ENCODE assay signal across 8 mouse cellular contexts in the genomic region with DNA sequence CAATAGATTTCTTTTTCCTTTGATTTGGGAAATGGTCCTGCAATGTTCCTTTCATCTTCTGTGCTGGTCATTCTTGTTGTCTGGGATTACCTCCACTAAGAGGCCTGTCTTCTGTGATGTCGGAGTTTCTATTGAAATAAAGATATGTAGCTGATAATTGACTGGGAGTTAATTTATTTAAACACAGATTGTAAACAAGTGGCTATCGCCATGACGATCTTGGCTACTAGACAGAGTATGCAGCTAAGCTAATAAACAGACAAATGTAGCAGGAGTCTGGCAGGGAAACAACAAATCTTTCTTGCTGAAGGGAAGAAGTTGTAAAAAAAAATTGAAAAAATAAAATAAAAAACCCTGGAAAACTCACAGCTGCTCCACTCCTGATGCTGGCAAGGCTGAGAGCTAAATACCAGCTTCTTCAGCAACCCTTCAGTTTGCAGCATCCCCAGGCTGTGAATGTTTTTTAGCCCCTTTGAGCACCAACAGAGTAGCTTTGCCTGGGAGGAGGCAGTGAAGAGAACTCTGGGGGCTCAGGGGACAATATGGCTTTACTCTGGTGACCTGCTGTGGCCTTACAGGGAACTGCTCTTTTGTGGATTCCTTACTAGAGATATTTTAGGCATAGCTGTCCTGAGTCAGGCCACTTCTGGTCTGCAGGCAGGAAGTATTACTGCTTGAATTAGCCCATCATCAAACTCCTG.
A peak's percentile ranks its signal among the peaks of the same experiment; 100 is the strongest.
DNase-seq lines count a peak whose midpoint lies in the region; ATAC-seq and TF ChIP-seq lines count a peak whose summit lies in the region.

No protein-coding gene starts in this region.

- peak; percentile 89 for DNase-seq in heart, adult 11 months
- peak; percentile 50 for DNase-seq in CH12.LX (ENCODE audit: extremely low read depth)
- peak; percentile 48 for DNase-seq in embryonic facial prominence, embryonic 11.5 days (ENCODE audit: low spot score)
- peak; percentile 30 for DNase-seq in hindlimb bud, embryonic 11.5 days (ENCODE audit: extremely low spot score, low read depth, low spot score)
- DNase-seq in lung, postnatal 10 days: peak; percentile 18

- peak in 1 of 2 experiments; percentile 65; a peak in 2 of 4 replicates for TF ChIP-seq CTCF in CH12.LX (conservative IDR thresholded peaks at IDR 0.05 in 1 of 2, IDR thresholded peaks at IDR 0.05 in 1 of 2; ENCODE audit: low read depth in 2 of 2, low read length in 2 of 2)

- H3K79me2 ChIP-seq in CH12.LX (replicated peaks; ENCODE audit: control insufficient read depth, extremely low read depth, insufficient read depth, poor library complexity, severe bottlenecking): no peaks in the 10 kb centered on the region

- no peaks in the 10 kb centered on the region for H3K9me3 ChIP-seq in heart, embryonic 12.5 days (replicated peaks)
- no peaks in the 10 kb centered on the region for H3K9me3 ChIP-seq in CH12.LX (replicated peaks; ENCODE audit: low read length)
- no peaks in the 10 kb centered on the region for H3K9me3 ChIP-seq in embryonic facial prominence, embryonic 11.5 days (replicated peaks; ENCODE audit: control insufficient read depth, low read length)

- dilution Hi-C loops in CH12.LX (cut with MboI; ENCODE audit: extremely low pct_ligation_motif_present, extremely low pct_unique_long_range_greater_than_20kb, low sequenced_read_pairs): no loop called here

- no peak overlapping the region for H3K9ac ChIP-seq in heart, embryonic 12.5 days
- H3K9ac ChIP-seq in CH12.LX (ENCODE audit: insufficient read depth, low read depth): no peak overlapping the region
- no peak overlapping the region for H3K9ac ChIP-seq in embryonic facial prominence, embryonic 11.5 days (replicated peaks; ENCODE audit: low read length)

- no peak for TF ChIP-seq POLR2A in CH12.LX (IDR thresholded peaks at IDR 0.05; ENCODE audit: low read depth, low read length)

- no peak for TF ChIP-seq EP300 in CH12.LX (IDR thresholded peaks at IDR 0.05; ENCODE audit: low read length)

- H3K36me3 ChIP-seq in heart, embryonic 12.5 days: no peaks in the 10 kb centered on the region
- H3K36me3 ChIP-seq in CH12.LX (replicated peaks in 1 of 2; ENCODE audit: control insufficient read depth in 1 of 2, insufficient read depth in 1 of 2, low read length in 1 of 2): no peaks in the 10 kb centered on the region
- H3K36me3 ChIP-seq in embryonic facial prominence, embryonic 11.5 days (replicated peaks; ENCODE audit: control insufficient read depth, insufficient read depth, low read depth, low read length): no peaks in the 10 kb centered on the region

- in situ Hi-C loops in CH12.LX (cut with MboI; ENCODE audit: low pct_ligation_motif_present, low pct_unique_long_range_greater_than_20kb, low sequenced_read_pairs): loop anchor here (10.0 to 25.0 kb wide), 2 partner anchors 317 to 750 kb away; no protein-coding TSS in a partner anchor

- H3K27me3 ChIP-seq in heart, embryonic 12.5 days (replicated peaks): no peaks in the 10 kb centered on the region
- H3K27me3 ChIP-seq in CH12.LX (replicated peaks): no peaks in the 10 kb centered on the region
- H3K27me3 ChIP-seq in embryonic facial prominence, embryonic 11.5 days (ENCODE audit: control insufficient read depth, insufficient read depth, low read length): no peaks in the 10 kb centered on the region

- no peak for ATAC-seq in heart, embryonic 12.5 days (ENCODE audit: insufficient number of reproducible peaks, low FRiP score)
- no peak for ATAC-seq in embryonic facial prominence, embryonic 11.5 days (replicated peaks; ENCODE audit: insufficient number of reproducible peaks, low FRiP score, low TSS enrichment, low read depth)
- ATAC-seq in megakaryocyte-erythroid progenitor cell, adult 5-6 weeks (replicated peaks; ENCODE audit: low FRiP score, low TSS enrichment, poor library complexity, severe bottlenecking): no peak
- ATAC-seq in granulocyte monocyte progenitor cell, adult 5-6 weeks (replicated peaks; ENCODE audit: poor library complexity, severe bottlenecking): no peak; the same call in 1 of the 2 replicates

- H3K27ac ChIP-seq in heart, embryonic 12.5 days (ENCODE audit: poor library complexity, severe bottlenecking): no peak overlapping the region
- H3K27ac ChIP-seq in CH12.LX (ENCODE audit: insufficient read depth, low read depth): no peak overlapping the region
- no peak overlapping the region for H3K27ac ChIP-seq in embryonic facial prominence, embryonic 11.5 days (replicated peaks; ENCODE audit: low read depth, low read length)

- no peak overlapping the region for H3K4me2 ChIP-seq in heart, embryonic 12.5 days
- no peak overlapping the region for H3K4me2 ChIP-seq in CH12.LX (ENCODE audit: insufficient read depth, low read depth, poor library complexity, severe bottlenecking)
- H3K4me2 ChIP-seq in embryonic facial prominence, embryonic 11.5 days (ENCODE audit: low read depth, low read length): no peak overlapping the region

- 39% methylated on average over 3 of the region's 3 CpGs for WGBS in heart, embryonic 12.5 days
- 38% methylated on average over 3 of the region's 3 CpGs for WGBS in embryonic facial prominence, embryonic 11.5 days

- no peak overlapping the region for H3K4me3 ChIP-seq in heart, embryonic 12.5 days
- no peak overlapping the region for H3K4me3 ChIP-seq in CH12.LX (replicated peaks in 1 of 3; ENCODE audit: low read depth in 2 of 3, low read length in 2 of 3, poor library complexity in 1 of 3)
- no peak overlapping the region for H3K4me3 ChIP-seq in embryonic facial prominence, embryonic 11.5 days (ENCODE audit: low read depth, low read length)

- H3K4me1 ChIP-seq in heart, embryonic 12.5 days (replicated peaks): 0 out of 2 replicates have a peak, but pooled peaks cover 10% of the 10 kb centered on the region
- no peaks in the 10 kb centered on the region for H3K4me1 ChIP-seq in CH12.LX (ENCODE audit: control insufficient read depth in 1 of 2, insufficient read depth in 2 of 2)
- no peaks in the 10 kb centered on the region for H3K4me1 ChIP-seq in embryonic facial prominence, embryonic 11.5 days (ENCODE audit: control insufficient read depth, insufficient read depth, low read length)

- TF ChIP-seq RAD21 in CH12.LX (IDR thresholded peaks at IDR 0.05; ENCODE audit: low read depth, low read length): peak; percentile 81

TF ChIP-seq in CH12.LX, 34 proteins besides CTCF, POLR2A, EP300 and RAD21:
- no peak for TF ChIP-seq BHLHE40 (IDR thresholded peaks at IDR 0.05; ENCODE audit: low read depth, low read length)
- peak; percentile 64; the same call in 1 of the 2 replicates for TF ChIP-seq MEF2A (IDR thresholded peaks at IDR 0.05; ENCODE audit: borderline replicate concordance, low read depth, low read length)
- TF ChIP-seq ZC3H11A (IDR thresholded peaks at IDR 0.05; ENCODE audit: low read depth, low read length): peak; percentile 32; the same call in 1 of the 2 replicates
- peak; percentile 68 for TF ChIP-seq SMC3 (IDR thresholded peaks at IDR 0.05; ENCODE audit: low read depth, low read length)

Comparison
In these comparisons a context has a peak if more than half of its experiments do, and no peak if none do; other contexts are left out.
1. DNase-seq: peak in every context shown above with its lines; median percentile 89 in heart, adult 11 months; 50 in CH12.LX; 48 in embryonic facial prominence, embryonic 11.5 days; 30 in hindlimb bud, embryonic 11.5 days; 18 in lung, postnatal 10 days.